Mouse (Mus musculus) lung, postnatal 0 days (tissue): ENCODE results near the gene Zdhhc13.

Source experiments
- CTCF ChIP-seq: IDR thresholded peaks from 2 replicates; pipeline ENCODE4 v1.5.1; 2016; ENCODE audit warnings: antibody characterized with exemption, mild to moderate bottlenecking
- EP300 ChIP-seq: IDR thresholded peaks from 2 replicates; pipeline ENCODE4 v1.6.1; 2016; ENCODE audit warnings: antibody characterized with exemption, mild to moderate bottlenecking, control low read depth

GRCm38 (mm10) chr7:48823621-48824020 is 34.8 kb downstream of the Zdhhc13 start:
- TF ChIP-seq CTCF (no peak), EP300 (no peak)
